Mouse (Mus musculus) testis, adult 2 months (tissue): ENCODE measurements around the gene Gm14124.
"Not testable (repeated sequence)": the region's sequence is repeated elsewhere in the genome, so short reads cannot be mapped to it uniquely, and the experiment has no call there.

Experiments used
- CTCF ChIP-seq: fragments of 200-500 bp; IDR thresholded peaks from 2 replicates; pipeline ENCODE4 v1.5.1; 2012; ENCODE audit warnings: low read depth, mild to moderate bottlenecking, inconsistent platforms, low read length, moderate library complexity; ENCODE audit not compliant: control insufficient read depth, insufficient read depth, insufficient replicate concordance
- POLR2A ChIP-seq: fragments of 200-500 bp; IDR thresholded peaks from 2 replicates; pipeline ENCODE4 v1.6.1; 2012; ENCODE audit warnings: low read depth, mild to moderate bottlenecking, inconsistent platforms, low read length, moderate library complexity; ENCODE audit not compliant: control insufficient read depth

- not testable (repeated sequence) for TF ChIP-seq CTCF, POLR2A
Measured at GRCm38 (mm10) chr2:150255491-150255890, 1.8 kb upstream of the Gm14124 start, which contains the start of gene Gm21994.
